Mouse (Mus musculus) ovary, postnatal 10 days (tissue): ENCODE results near the gene Rfx7.
"Not testable (repeated sequence)": the region's sequence is repeated elsewhere in the genome, so short reads cannot be mapped to it uniquely, and the experiment has no call there.

ENCODE experiments used
- DNase-seq: peaks from one replicate; pipeline ENCODE4 v3.0.0; 2022; ENCODE audit warnings: low spot score

Rfx7 gene

DNA sequence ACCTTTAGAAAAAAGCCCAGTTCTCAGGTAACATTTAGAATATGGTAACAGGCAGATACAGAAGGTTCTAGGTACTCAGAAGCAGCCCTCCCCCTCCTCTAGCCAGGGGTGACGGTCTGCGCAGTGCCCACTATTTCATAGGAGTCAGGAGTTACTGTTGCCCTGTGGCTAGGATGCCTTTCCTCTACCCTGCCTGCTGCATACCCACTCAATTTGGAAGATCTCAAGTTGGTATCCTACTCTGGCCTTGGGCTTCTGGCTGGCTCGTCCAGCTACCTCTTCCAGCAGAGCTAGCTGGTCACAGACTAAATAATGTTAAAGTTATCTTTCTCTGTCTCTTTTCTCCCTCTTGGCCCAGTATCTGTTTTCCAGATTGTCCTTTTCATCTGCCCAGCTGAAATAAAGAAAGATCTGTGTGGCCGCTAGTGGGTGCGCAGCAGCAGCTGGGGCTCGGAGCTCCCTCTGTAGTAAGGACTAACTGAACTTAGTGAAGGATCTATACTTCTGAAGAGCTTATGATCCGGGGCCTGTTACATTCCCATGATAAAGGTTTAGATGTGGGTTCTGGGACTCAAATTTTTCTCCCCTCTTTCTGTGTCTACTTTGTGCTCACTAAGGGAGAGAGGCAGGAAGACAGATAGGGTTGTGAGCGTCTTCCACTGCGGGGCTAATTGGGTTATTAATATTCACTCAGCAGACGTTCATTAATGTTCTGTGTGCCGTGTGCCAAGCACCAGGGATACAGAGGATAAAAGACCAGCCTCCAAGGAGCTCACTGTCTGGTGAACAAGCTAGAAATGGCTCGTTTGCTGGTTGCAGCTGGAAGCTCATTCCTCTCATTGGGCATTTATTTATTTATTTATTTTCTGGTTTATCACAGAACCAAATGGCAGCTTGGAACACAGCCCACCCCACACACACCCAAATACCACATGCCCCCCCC, 132.6 kb downstream of the Rfx7 start:
- no peak for DNase-seq

DNA sequence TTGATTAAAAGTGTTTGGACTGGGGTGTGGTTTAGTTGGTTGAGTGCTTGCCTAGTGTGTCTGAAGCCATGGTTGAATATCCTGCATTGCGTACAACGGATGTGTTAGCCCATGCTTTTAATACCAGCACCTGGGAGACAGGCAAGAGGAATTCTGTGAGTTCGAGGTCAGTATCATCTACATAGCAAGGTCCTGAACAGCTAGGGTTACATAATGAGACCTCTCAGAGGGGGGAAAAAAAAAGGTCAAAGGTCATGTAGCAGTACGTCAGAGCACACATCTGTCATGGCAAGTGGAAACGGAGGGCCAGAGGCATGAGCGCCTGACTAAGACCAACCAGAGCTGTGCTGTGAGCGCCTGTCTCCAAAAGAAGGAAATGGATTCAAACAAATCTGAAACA, 133.5 kb downstream of the Rfx7 start:
- no peak for DNase-seq

DNA sequence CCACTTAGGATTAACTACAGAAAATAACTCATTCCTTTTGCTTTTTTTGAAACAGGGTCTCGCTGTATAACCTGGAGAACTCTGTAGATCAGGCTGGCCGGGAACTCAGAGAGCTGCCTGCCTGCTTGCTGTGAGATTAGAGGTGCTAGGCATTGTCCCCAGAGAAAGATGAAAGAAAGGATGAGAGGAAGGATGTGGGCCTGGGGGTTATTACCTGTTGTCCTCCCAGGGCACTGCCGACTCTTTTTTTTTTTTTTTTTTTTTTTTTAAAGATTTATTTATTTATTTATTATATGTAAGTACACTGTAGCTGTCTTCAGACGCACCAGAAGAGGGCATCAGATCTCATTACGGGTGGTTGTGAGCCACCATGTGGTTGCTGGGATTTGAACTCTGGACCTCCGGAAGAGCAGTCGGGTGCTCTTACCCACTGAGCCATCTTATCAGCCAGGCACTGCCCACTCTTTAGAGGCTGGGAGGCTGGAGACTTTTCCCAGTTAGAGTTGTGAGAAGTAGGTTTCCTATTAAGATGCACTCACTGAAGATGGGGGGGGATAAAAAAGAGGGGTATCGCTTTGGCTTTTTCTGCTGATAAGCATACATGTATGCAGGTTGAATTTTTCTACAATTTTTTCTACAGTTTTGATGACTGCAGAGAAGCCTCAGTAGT, 134.4 kb downstream of the Rfx7 start:
- not testable (repeated sequence) for DNase-seq

DNA sequence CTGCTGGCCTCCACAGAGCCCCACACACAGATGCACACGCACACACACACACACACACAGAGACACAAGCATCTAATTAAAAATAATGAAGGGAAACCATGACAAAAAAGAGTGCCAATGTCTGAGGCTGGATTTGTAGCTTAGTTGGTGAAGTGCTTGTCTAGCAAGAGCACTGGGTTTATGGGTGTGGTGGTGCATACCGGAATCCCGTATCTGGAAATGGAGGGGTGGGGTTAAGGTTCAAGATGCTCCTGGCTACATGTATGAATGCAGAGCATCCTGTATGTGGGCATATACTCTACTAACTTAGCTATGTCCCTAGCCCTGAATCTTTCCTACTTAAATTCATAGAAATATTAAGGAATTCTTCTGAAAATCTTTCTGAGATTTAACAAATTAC, 135.1 kb downstream of the Rfx7 start:
- no peak for DNase-seq

DNA sequence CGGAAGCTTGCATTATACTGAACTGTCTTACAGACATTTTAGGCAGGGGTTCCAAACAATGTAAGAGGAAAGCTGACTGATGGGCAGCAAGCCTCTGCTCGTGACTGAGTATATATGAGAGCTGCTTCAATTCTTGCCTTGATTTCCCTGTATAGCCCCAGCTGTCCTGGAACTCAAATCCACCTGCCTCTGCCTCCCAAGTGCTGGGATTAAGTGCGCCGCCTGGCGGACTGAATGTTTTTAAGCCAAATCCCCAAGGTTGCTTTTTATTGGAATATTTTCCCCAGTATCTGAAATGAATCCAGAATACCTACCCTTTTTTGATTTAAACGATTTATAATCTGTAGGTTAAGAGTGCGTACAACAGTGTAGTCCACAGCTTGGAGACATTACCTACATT, 137.3 kb downstream of the Rfx7 start:
- DNase-seq = no peak

DNA sequence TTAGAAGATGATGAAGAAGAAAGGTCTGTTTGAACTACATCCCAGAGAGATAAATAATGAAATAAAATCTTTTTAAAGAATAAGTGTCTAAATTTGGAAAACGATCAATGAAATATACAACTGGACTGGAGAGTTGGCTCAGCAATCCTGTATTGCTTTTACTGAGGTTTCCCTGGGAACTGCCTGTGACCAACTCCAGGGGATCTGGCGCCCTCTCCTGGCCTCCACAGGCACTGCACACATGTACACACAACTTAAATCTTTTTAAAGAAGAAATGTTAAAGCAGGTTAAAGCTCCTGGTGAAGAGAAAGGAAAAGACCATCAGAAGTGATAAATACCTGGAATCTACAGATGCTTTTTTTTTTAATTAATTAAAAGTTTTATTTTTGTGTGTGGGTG, 140.3 kb downstream of the Rfx7 start:
- peak; percentile 65 for DNase-seq
